Mouse (Mus musculus) testis, adult 2 months (tissue): Measurements from ENCODE around the gene Slit3.

Source experiments
- CTCF ChIP-seq: fragments of 200-500 bp; IDR thresholded peaks from 2 replicates; pipeline ENCODE4 v1.5.1; 2012; ENCODE audit warnings: low read depth, mild to moderate bottlenecking, inconsistent platforms, low read length, moderate library complexity; ENCODE audit not compliant: control insufficient read depth, insufficient read depth, insufficient replicate concordance
- POLR2A ChIP-seq: fragments of 200-500 bp; IDR thresholded peaks from 2 replicates; pipeline ENCODE4 v1.6.1; 2012; ENCODE audit warnings: low read depth, mild to moderate bottlenecking, inconsistent platforms, low read length, moderate library complexity; ENCODE audit not compliant: control insufficient read depth

DNA sequence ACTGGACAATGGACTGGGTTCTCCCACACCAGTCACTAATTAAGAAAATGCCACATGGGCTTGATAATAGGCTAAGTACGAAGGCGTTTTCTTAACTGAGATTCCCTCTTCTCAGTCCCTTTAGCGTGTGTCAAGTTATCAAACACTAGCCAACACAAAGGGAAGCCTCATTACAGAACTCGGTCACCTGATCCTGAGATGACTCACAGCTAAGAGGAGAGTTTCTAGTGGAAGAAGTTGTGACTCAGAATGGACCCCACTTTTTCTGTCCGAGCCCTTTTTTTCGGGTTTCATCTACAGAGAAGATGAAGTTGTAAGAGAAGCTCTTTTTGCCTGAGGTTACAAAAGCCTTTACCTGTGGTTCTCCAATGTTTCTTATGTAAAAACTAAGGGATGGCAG is 38.0 kb upstream of the Slit3 start:
- TF ChIP-seq CTCF, result no peak
- no peak for TF ChIP-seq POLR2A
